Mouse (Mus musculus) testis, adult 2 months (tissue): ENCODE measurements around the gene Gm10799.
A peak's percentile ranks its signal among the peaks of the same experiment; 100 is the strongest.

ENCODE experiments used
- CTCF ChIP-seq: fragments of 200-500 bp; IDR thresholded peaks from 2 replicates; pipeline ENCODE4 v1.5.1; 2012; ENCODE audit warnings: low read depth, mild to moderate bottlenecking, inconsistent platforms, low read length, moderate library complexity; ENCODE audit not compliant: control insufficient read depth, insufficient read depth, insufficient replicate concordance
- POLR2A ChIP-seq: fragments of 200-500 bp; IDR thresholded peaks from 2 replicates; pipeline ENCODE4 v1.6.1; 2012; ENCODE audit warnings: low read depth, mild to moderate bottlenecking, inconsistent platforms, low read length, moderate library complexity; ENCODE audit not compliant: control insufficient read depth

DNA sequence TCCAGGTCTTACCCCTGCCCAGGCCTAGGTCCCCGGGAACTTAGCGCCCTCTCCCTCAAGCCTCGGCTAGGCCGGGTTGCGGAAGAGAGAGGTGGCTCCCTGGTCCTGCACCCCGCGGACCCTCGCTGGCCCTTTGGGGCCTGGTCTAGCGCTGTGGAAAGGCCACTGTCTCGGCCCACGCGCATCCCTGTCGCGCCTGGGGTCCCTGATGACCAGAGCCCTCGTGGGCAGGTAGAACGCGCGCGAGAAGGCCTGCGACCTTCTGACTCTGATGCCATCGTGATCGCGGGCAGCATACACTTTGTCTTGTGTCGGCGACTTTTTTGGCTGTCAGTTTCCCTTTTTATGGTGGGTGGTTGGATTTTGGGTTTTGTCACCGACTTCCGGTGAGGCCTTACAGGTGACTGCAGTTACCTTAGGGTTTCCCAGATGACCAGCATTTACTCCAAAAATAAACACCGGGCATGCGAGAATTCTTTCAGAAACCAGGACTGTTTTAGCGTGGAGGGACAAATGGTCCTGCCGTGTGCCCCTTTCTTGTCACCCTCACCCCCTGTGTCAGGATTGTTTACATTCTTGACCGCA is 40.1 kb downstream of the Gm10799 start, which contains the start of gene 4931422A03Rik:
- TF ChIP-seq CTCF (no peak), POLR2A (peak; percentile 34; the same call in 1 of the 2 replicates)
